Mouse (Mus musculus): Measurements from ENCODE around the gene Vwa8.

DNA sequence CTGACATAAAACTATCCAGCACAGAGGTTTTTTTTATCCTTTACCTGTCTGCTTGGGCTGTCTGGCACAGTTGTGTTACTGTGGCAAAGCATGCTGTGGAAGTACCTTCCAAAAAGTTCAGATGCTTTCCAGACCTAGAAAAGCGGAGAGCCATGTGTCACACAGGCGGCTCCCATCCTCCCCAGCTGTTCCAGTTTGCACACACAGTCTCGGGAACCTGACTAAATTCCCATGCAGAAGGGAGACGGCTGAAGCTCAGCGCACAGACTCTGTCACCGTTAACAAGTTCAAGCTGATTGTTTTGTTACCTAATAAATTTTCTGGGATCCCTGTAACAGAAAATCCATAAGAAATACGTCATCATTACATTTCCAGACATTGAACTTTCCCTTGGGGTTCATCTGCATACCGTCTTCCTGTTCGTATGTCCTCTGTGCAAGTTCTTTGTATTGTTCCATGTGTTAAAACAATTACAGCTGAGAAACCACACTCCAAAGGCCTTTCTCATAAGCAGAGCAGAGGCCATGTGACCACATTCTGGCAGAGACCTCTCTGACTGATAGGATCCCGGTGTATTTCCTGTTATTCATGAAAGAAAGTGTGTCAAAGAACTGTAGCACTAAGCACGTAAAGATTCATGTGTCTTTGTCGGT lies 331.4 kb downstream of the Vwa8 start:
- TF ChIP-seq CTCF (conservative IDR thresholded peaks at IDR 0.05; ENCODE audit: low read length) (no peak), POU5F1 (IDR thresholded peaks at IDR 0.05; ENCODE audit: borderline replicate concordance, low read length) (no peak), NANOG (IDR thresholded peaks at IDR 0.05; ENCODE audit: borderline replicate concordance, low read length) (no peak)
